Mouse (Mus musculus) G1E (cell line): ENCODE measurements around the gene Srsf6. TPM values are rescaled to one million over a fixed set of nuclear protein-coding genes. Genes with fewer than 3 reads are reported as not detected.
A peak's percentile ranks its signal among the peaks of the same experiment; 100 is the strongest.

Source experiments
- ATAC-seq: 2 replicates; pipeline ENCODE4 v1.8.0; 2016; ENCODE audit warnings: mild to moderate bottlenecking; ENCODE audit not compliant: insufficient number of reproducible peaks, poor library complexity, low FRiP score, severe bottlenecking; ENCODE audit errors: extremely low read depth
- DNase-seq: peaks from one replicate; pipeline ENCODE4 v3.0.0; 2012; ENCODE audit warnings: low spot score
- H3K27me3 ChIP-seq: 2 replicates; pipeline ENCODE4 v1.6.1; 2012; ENCODE audit warnings: mild to moderate bottlenecking, low read length, inconsistent platforms; ENCODE audit not compliant: insufficient read depth
- H3K36me3 ChIP-seq: replicated peaks from 2 replicates; pipeline ENCODE3; 2012; ENCODE audit warnings: mild to moderate bottlenecking, inconsistent platforms
- H3K4me1 ChIP-seq: 2 replicates; pipeline ENCODE4 v1.6.1; 2012; ENCODE audit warnings: low read depth, low read length, inconsistent platforms, mixed read lengths; ENCODE audit not compliant: insufficient read depth
- H3K4me3 ChIP-seq: 2 replicates; pipeline ENCODE4 v1.5.1; 2012; ENCODE audit warnings: low read depth, mild to moderate bottlenecking, inconsistent platforms, low read length, moderate library complexity, mixed read lengths
- H3K9me3 ChIP-seq: replicated peaks from 2 replicates; pipeline ENCODE4 v1.6.1; 2012; ENCODE audit warnings: inconsistent platforms
- CTCF ChIP-seq: IDR thresholded peaks from 2 replicates; pipeline ENCODE4 v1.5.1; 2012; ENCODE audit warnings: low read depth, low read length, inconsistent platforms, mixed read lengths
- GATA1 ChIP-seq: IDR thresholded peaks from 2 replicates; pipeline ENCODE4 v1.6.1; 2012; ENCODE audit warnings: borderline replicate concordance, low read length, inconsistent platforms, mixed read lengths
- GATA2 ChIP-seq: IDR thresholded peaks from 2 replicates; pipeline ENCODE4 v1.6.1; 2012; ENCODE audit warnings: low read depth, low read length, inconsistent platforms, borderline replicate concordance
- POLR2AphosphoS5 ChIP-seq: IDR thresholded peaks from 2 replicates; pipeline ENCODE4 v1.6.1; 2012; ENCODE audit warnings: low read depth, low read length, inconsistent platforms; ENCODE audit not compliant: insufficient replicate concordance
- TAL1 ChIP-seq: conservative IDR thresholded peaks from 2 replicates; pipeline ENCODE4 v1.6.1; 2012; ENCODE audit warnings: low read depth, low read length, inconsistent platforms, mixed read lengths
- polyA plus RNA-seq: library from polyadenylated mRNA; stranded (reverse); fragments of >175 nt; gene quantifications from 2 replicates; pipeline ENCODE4 v1.2.3, GENCODE M21; 2012
- total RNA-seq, 2 experiments: library from RNA; stranded (forward) in 1 of 2; stranded (reverse) in 1 of 2; fragments of 200-1000 nt in 1 of 2; fragments of >200 nt in 1 of 2; fragmentation: Nextera tagmentation in 1 of 2; gene quantifications; 2 replicates each; pipeline ENCODE4 v1.2.3; 2014 to 2017

Srsf6 gene
- total and polyA plus RNA-seq, 3 experiments = 92.6 to 218 (median 200) TPM

- Histone ChIP-seq H3K4me3 (no peak overlapping the region), H3K4me1 (no peaks in the 10 kb centered on the region), H3K27me3 (peaks cover 9% of the 10 kb centered on the region; the same call in 1 of the 2 replicates), H3K9me3 (no peaks in the 10 kb centered on the region), H3K36me3 (no peaks in the 10 kb centered on the region)
- DNase-seq (no peak), ATAC-seq (no peak)
- TF ChIP-seq GATA1 (no peak), TAL1 (no peak), CTCF (no peak), POLR2AphosphoS5 (no peak), GATA2 (no peak)
Observed at GRCm38 (mm10) chr2:162956843-162957242, 25.5 kb downstream of the Srsf6 start.

GRCm38 (mm10) chr2:162961321-162961720 is 30.0 kb downstream of the Srsf6 start:
- H3K27me3 ChIP-seq = peaks cover 12% of the 10 kb centered on the region; the same call in 1 of the 2 replicates
- no peak overlapping the region for H3K4me3 ChIP-seq
- ATAC-seq (no peak), DNase-seq (no peak)
- TF ChIP-seq POLR2AphosphoS5 = no peak
- no peak for TF ChIP-seq TAL1
- no peak for TF ChIP-seq GATA2
- TF ChIP-seq GATA1 = no peak
- no peak for TF ChIP-seq CTCF
- H3K36me3 ChIP-seq = no peaks in the 10 kb centered on the region
- no peaks in the 10 kb centered on the region for H3K9me3 ChIP-seq
- no peaks in the 10 kb centered on the region for H3K4me1 ChIP-seq

GRCm38 (mm10) chr2:162966734-162967133 is 35.4 kb downstream of the Srsf6 start:
- ATAC-seq (no peak), DNase-seq (no peak)
- TF ChIP-seq GATA1 (no peak), TAL1 (no peak), CTCF (no peak), GATA2 (no peak), POLR2AphosphoS5 (no peak)
- H3K27me3 ChIP-seq = peaks cover 12% of the 10 kb centered on the region; the same call in 1 of the 2 replicates
- no peaks in the 10 kb centered on the region for H3K9me3 ChIP-seq
- no peaks in the 10 kb centered on the region; the same call in 1 of the 2 replicates for H3K4me1 ChIP-seq
- no peak overlapping the region for H3K4me3 ChIP-seq
- no peaks in the 10 kb centered on the region for H3K36me3 ChIP-seq

- DNase-seq = peak; percentile 55
- Histone ChIP-seq H3K4me3 (no peak overlapping the region), H3K9me3 (no peaks in the 10 kb centered on the region), H3K4me1 (no peaks in the 10 kb centered on the region; the same call in 1 of the 2 replicates), H3K27me3 (peaks cover 12% of the 10 kb centered on the region; the same call in 1 of the 2 replicates), H3K36me3 (no peaks in the 10 kb centered on the region)
- TF ChIP-seq CTCF = peak; percentile 59
- TF ChIP-seq GATA2 = no peak
- ATAC-seq = peak; percentile 46
Observed at GRCm38 (mm10) chr2:162968357-162968756, 37.0 kb downstream of the Srsf6 start.

- TF ChIP-seq GATA2 (no peak), GATA1 (no peak), POLR2AphosphoS5 (no peak), CTCF (no peak), TAL1 (no peak)
- Histone ChIP-seq H3K36me3 (no peaks in the 10 kb centered on the region), H3K4me1 (no peaks in the 10 kb centered on the region; the same call in 1 of the 2 replicates), H3K4me3 (no peak overlapping the region), H3K27me3 (peaks cover 12% of the 10 kb centered on the region; the same call in 1 of the 2 replicates), H3K9me3 (no peaks in the 10 kb centered on the region)
- ATAC-seq = no peak
- DNase-seq = no peak
Observed at GRCm38 (mm10) chr2:162969101-162969500, 37.8 kb downstream of the Srsf6 start.

- Histone ChIP-seq H3K4me3 (no peak overlapping the region), H3K27me3 (peaks cover 9% of the 10 kb centered on the region; the same call in 1 of the 2 replicates)
- no peak for ATAC-seq
Observed at GRCm38 (mm10) chr2:162970896-162971295, 39.6 kb downstream of the Srsf6 start.

GRCm38 (mm10) chr2:162972752-162973151 is 41.4 kb downstream of the Srsf6 start:
- TF ChIP-seq POLR2AphosphoS5 = no peak
- no peak for TF ChIP-seq CTCF
- TF ChIP-seq TAL1 = no peak
- TF ChIP-seq GATA2 = no peak
- no peak for TF ChIP-seq GATA1
- H3K36me3 ChIP-seq = no peaks in the 10 kb centered on the region
- no peak overlapping the region for H3K4me3 ChIP-seq
- H3K9me3 ChIP-seq = no peaks in the 10 kb centered on the region
- ATAC-seq (no peak), DNase-seq (no peak)
- peaks cover 9% of the 10 kb centered on the region; the same call in 1 of the 2 replicates for H3K27me3 ChIP-seq
- no peaks in the 10 kb centered on the region; the same call in 1 of the 2 replicates for H3K4me1 ChIP-seq

More at GRCm38 (mm10) chr2:162970896-162971295, 39.6 kb downstream of the Srsf6 start:
- DNase-seq = no peak
- H3K4me1 ChIP-seq = no peaks in the 10 kb centered on the region; the same call in 1 of the 2 replicates
- no peaks in the 10 kb centered on the region for H3K36me3 ChIP-seq
- H3K9me3 ChIP-seq = no peaks in the 10 kb centered on the region
- no peak for TF ChIP-seq GATA2
- no peak for TF ChIP-seq POLR2AphosphoS5
- TF ChIP-seq CTCF = no peak
- TF ChIP-seq GATA1 = no peak
- TF ChIP-seq TAL1 = no peak
